Mouse (Mus musculus): ENCODE data around the gene Cd70. TPM values are rescaled to one million over a fixed set of nuclear protein-coding genes. Genes with fewer than 3 reads are reported as not detected.

Cd70 gene
- not detected in 2 replicates for total RNA-seq (2023)

GRCm38 (mm10) chr17:57148994-57149803 lies at the start of gene Cd70:
Gene Cd70 (minus strand): TSS chr17:57149777.

GRCm38 (mm10) chr17:57194041-57194507 lies 44.5 kb upstream of the Cd70 start, which contains the start of gene Tnfsf14:
Gene Tnfsf14 (minus strand): TSS chr17:57194177.

GRCm38 (mm10) chr17:57105181-57106034 lies 44.2 kb downstream of the Cd70 start, which contains the start of gene Tnfsf9:
Gene Tnfsf9 (plus strand): TSS chr17:57105325.

Other genes starting within 250 kb of the Cd70 start
- 15.6 and 19.8 TPM in 2 replicates for gene Mllt1, start 214.4 kb downstream of the Cd70 start, total RNA-seq (2023)
- gene Acer1, start 167.7 kb downstream of the Cd70 start, total RNA-seq (2023): not detected in 2 replicates
- 5.8 and 10.5 TPM in 2 replicates for gene Clpp, start 159.5 kb downstream of the Cd70 start, total RNA-seq (2023)
- gene Alkbh7, start 152.4 kb downstream of the Cd70 start, total RNA-seq (2023): 6.7 and 8.1 TPM in 2 replicates
- not detected in 2 replicates for gene Pspn, start 149.8 kb downstream of the Cd70 start, total RNA-seq (2023)
- 73.8 and 75.6 TPM in 2 replicates for gene Gtf2f1, start 138.5 kb downstream of the Cd70 start, total RNA-seq (2023)
- gene Gm17949, start 138.3 kb downstream of the Cd70 start, total RNA-seq (2023): not detected in 2 replicates
- 83.8 and 92.7 TPM in 2 replicates for gene Khsrp, start 118.3 kb downstream of the Cd70 start, total RNA-seq (2023)
- gene Slc25a41, start 108.1 kb downstream of the Cd70 start, total RNA-seq (2023): not detected in 2 replicates
- not detected in 2 replicates for gene Crb3, start 90.7 kb downstream of the Cd70 start, total RNA-seq (2023)
- gene Slc25a23, start 89.9 kb downstream of the Cd70 start, total RNA-seq (2023): 1.9 and 2.4 TPM in 2 replicates
- gene Dennd1c, start 71.3 kb downstream of the Cd70 start, total RNA-seq (2023): 176 and 217 TPM in 2 replicates
- gene Tubb4a, start 62.0 kb downstream of the Cd70 start, total RNA-seq (2023): not detected in 2 replicates
- 2.5 and 4.0 TPM in 2 replicates for gene Tnfsf9, start 44.5 kb downstream of the Cd70 start, total RNA-seq (2023)
- 34.1 and 36.0 TPM in 2 replicates for gene Tnfsf14, start 44.4 kb upstream of the Cd70 start, total RNA-seq (2023)
- gene C3, start 78.4 kb upstream of the Cd70 start, total RNA-seq (2023): 448 and 499 TPM in 2 replicates
- gene Gpr108, start 98.7 kb upstream of the Cd70 start, total RNA-seq (2023): 51.7 and 53.6 TPM in 2 replicates
- gene Trip10, start 99.7 kb upstream of the Cd70 start, total RNA-seq (2023): 3.5 and 6.1 TPM in 2 replicates
- 148 and 202 TPM in 2 replicates for gene Vav1, start 129.3 kb upstream of the Cd70 start, total RNA-seq (2023)
- 24.0 TPM in 2 replicates for gene Adgre1, start 208.9 kb upstream of the Cd70 start, total RNA-seq (2023)

Data from neutrophil, adult 65 days (primary cell).